Mouse (Mus musculus): ENCODE measurements around the gene Hic1.

Hic1 gene

DNA sequence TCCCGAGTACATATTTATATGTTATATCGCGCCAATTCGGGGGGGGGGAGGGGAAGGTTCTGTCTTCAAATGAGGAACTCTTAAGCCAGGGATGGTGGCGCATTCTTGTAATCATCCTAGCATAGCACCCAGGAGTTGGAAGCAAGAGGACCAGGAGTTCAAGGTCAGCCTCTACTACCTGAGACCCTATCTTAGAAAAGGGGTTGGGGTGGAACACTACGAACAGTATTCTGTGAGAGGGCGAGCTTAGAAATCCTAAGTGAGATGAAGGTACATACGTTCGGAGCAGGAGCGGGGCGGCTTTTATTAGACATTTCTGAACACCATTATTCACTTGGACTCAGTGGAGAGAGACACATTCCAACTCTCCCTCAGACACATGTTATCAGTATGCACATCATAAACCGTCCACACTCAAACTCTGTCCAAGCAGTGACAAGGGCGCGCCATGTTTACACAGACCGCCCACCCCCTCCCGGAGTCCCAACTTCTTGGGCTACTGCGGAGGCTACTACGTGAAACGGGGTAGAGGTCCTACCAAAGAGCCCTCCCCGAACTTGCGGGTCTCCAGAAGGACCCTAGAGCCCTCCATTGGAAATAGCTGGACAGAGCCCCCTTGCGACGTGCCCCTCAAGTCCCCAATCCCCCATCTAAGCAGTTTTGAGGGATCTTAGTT, at the start of gene Hic1:
Gene Hic1, minus strand, starts transcription at position 115 of the 676 bp plus-strand sequence.
- DNase-seq (ENCODE audit: low read depth, low spot score) = no peak

DNA sequence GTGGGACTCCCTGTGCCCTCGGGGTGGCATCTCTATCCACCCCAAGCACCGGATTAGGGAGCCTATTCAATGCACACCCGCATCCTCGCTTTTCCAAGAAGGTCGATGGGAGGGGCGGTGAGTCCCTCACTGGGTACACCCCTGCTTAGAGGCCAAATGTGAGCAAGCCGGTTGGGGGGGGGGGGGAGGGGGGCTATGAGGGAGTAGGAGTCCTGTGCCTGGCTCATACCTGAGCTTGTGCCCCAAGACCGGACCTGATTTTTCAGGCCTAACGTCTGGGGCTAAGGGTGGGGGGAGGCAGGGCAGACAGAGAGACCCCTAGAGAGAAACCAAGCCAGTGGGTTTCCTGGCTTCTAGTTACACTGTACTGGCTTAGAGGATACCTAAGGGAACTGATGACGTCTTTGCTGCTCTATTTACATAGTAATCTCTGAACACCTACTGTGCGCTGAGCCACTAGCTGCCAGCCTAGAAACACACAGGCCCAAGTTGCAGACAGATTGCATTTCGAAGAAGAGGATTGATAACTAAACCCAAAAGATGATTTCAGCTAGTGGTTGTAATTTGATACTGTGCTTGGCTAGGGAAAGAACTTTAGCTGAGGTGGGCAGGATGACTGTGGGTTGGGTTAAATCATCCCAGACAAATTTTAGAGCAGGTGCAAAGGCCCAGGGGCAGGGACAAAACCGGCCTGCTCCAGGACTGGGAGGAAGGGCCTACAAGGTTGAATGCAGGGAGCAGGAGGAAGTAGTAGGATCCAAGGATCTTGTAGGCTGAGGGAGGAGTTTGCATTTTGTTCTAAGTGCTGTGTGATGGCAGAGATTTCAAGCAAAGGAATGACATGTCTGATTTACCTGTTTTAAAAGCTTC, 45.0 kb upstream of the Hic1 start:
- no peak for DNase-seq (ENCODE audit: low read depth, low spot score)

DNA sequence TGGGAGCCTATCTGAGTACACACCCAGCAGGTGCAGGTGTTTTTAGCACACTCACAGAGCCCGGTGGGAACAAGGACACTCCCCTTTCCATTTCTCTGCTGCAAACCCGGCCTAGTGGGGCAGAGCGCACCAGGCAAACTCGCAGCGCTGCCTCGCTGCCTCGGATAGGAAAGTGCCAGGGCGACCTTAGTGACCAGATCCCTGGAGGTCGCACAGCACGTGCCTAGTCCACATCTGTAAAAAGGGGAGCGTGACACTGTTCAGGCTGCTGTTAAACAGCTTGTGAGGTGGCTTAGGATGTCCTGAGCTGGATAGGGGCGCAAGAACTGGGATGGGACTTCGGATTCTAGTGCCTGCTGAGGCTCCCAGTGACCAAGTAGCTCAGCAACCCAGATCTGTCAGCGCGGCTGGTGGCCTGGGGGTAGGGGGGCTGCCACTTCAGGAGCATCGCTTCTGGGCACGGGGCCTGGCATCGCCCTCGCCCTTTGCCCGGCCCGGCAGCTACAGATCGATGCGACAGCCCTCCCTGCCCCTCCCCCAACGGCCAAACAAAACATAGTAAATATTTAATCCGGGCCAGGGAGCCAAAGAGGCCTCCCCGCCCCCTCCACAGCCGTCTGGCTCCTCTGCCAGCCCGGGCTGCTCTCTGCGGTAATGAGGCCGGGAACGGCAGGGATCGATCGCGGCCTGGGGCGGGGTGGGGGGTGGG, 44.2 kb upstream of the Hic1 start:
- no peak for DNase-seq (ENCODE audit: low read depth, low spot score)

DNA sequence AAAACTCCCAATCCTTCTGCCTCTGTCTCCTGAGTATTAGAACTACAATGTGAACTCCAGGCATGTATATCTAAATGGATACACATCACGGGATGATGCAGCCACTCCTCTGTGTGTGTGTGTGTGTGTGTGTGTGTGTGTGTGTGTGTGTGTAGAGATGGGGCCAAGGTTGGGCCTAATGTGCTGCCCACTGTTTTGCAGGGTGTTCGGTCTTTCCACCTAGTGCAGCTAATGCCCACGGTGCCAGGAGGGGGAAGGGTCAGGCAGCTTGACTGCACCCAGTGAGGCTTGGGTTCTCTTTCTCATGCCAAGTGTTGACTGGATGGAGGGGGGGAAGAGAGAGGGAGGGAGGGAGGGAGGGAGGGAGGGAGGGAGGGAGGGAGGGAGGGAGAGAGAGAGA, 43.6 kb upstream of the Hic1 start:
- DNase-seq (ENCODE audit: low read depth, low spot score) = no peak

DNA sequence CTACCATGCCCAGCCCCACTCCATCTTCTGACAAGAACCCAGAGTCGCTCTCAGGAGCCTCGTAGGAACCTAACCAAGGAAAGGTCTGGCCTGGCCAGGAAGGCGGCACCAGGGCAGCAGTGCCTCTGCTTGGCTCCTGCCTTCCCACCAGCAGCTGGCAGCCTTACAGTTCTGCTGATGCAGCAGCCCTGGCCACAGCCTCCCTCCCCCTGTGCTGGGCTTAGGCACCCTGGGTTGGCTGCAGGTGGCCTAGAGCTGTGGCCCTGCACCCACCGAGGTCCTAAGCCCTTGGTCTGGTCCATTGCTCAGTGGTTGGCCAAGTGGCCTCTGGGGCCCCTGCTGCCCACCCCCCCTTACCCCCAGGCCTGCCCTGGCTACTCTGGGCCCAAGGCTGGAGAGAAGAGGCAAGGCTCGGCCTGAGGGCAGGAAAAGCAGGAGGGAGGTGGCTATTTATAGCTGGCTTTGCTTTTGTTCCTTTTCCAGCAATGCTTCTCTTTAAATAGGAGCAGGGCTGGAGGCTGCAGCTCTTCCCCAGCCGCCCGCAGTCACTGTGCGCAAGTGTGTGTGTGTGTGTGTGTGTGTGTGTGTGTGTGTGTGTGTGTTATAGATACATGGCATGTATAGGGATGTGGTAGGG, 42.8 kb upstream of the Hic1 start:
- no peak for DNase-seq (ENCODE audit: low read depth, low spot score)

GRCm38 (mm10) chr11:75210755-75211154, 41.4 kb upstream of the Hic1 start:
- DNase-seq (ENCODE audit: low read depth, low spot score) = no peak

- no peak for DNase-seq (ENCODE audit: low read depth, low spot score)
Observed at GRCm38 (mm10) chr11:75210093-75210492, 40.8 kb upstream of the Hic1 start.

GRCm38 (mm10) chr11:75209363-75209762, 40.0 kb upstream of the Hic1 start:
- no peak for DNase-seq (ENCODE audit: low read depth, low spot score)

DNA sequence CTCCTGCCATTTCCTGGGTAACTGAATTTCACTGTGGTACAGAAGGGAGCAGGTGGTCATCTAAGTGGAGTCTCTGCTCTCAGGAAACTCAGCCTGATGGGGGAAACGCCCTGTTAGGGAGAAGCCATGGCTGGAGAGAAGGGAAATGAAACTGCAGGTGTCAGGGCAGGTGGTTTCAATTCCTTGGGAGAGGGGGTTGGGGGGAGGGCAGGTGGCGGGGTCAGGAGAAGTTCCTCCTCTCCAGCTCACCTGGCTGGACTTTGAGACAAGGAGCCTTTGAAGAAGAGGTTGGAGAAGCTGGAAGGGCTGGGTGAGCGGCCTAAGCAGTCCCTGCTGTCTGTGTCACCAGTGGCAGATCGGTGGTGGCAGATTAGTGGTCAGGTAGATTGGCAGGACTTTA, 37.0 kb upstream of the Hic1 start:
- DNase-seq (ENCODE audit: low read depth, low spot score) = no peak

DNA sequence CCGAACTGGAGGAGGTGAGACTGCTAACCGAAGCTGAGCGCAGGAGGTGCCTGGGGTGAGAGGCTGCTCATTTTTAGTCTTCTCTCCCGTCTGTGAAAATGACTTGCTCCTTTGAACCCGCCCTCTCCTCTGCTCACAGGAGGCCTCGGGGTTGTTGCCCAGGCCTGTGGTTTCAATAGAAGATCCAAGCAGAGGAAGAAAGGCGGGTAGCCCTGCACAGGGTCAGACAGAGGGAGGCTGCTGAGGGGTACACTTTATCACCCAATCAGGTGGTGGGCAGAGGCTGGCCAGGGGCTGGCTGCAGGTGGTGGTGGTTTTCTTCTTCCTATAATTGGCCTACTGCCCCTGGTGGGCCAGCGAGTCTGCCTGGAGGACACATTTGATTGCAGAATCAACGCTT, 35.2 kb upstream of the Hic1 start:
- no peak for DNase-seq (ENCODE audit: low read depth, low spot score)

- DNase-seq (ENCODE audit: low read depth, low spot score) = no peak
Observed at GRCm38 (mm10) chr11:75203926-75204325, 34.6 kb upstream of the Hic1 start.

DNA sequence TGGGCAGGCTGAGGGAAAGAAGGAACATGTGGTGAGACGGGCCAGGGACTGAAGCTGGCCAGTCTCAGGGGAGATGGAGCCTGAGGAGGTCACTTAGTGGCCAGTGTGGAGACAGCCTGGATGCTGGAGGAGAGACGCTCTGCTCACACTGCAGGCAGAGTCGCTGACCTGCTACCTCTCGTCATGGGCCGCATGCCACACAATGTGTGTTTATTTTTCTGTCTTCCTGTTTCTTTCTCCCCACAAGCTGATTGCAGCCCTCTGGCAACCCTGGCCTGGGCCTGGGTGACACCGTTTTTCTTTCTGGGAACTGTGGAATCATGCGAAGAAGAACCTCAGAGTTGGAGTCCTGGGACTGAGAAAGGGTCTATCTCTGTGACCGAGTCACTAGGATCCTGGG, 32.4 kb upstream of the Hic1 start:
- no peak for DNase-seq (ENCODE audit: low read depth, low spot score)

DNA sequence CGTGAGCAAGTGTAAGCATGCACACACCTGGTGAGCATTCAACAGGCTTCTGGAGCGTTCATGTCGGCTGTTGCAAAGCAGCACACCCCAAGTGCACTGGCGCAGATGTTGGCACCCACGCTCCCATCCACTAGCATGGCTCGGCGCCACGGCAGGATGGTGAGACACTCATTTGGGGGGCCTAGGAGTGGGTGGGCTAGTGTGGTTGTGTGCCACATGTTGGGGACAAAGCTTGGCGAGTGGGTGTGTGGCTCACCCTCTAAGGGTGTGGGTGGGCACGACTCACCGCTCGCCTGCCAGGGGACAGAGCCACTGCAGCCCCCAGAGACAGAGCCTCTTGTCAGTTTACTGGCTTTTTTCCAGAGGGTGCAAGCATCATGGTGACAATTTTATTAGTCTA, 31.6 kb upstream of the Hic1 start:
- DNase-seq (ENCODE audit: low read depth, low spot score) = no peak

- no peak for DNase-seq (ENCODE audit: low read depth, low spot score)
Observed at GRCm38 (mm10) chr11:75199951-75200350, 30.6 kb upstream of the Hic1 start.

DNA sequence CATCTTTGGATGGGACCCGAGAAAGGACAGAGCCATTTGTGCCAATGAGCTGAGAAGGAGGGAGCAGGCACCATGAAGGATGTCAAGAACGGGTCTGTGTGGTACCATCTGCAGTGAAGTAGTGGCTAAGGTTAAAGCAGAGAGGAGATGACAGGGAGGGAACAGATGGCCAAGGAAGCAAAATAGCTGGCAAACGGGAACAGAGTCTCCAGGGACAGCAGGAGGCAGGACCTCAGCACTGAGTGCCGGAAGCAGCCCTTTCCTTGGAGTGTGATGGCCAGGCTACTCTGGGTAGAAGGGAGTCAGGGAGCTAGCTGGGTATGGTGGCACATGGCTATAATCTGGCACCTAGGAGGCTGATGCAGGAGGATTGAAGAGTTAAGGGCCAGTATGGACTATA, 29.5 kb upstream of the Hic1 start:
- no peak for DNase-seq (ENCODE audit: low read depth, low spot score)

GRCm38 (mm10) chr11:75197956-75198355, 28.6 kb upstream of the Hic1 start:
- DNase-seq (ENCODE audit: low read depth, low spot score) = no peak

DNA sequence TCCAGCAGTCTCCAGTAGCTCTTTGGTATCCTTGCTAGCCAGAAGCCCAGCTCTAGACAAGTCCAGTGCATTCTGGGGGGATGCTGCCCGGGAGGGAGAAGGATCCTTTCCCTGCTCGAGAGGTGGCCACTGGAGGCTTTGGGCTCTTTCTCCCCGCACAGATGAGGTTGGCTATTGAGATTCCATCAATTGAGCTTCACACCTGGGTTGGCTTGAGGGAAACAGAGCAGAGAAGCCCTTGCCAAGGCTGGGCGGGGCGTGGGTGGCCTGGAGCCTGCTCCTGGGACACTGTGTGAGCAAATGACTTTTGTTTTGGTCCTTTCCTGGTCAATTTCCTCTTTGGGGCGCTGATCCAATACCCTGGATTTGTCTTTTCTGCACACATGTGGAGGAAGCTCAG, 26.8 kb upstream of the Hic1 start:
- no peak for DNase-seq (ENCODE audit: low read depth, low spot score)

- DNase-seq (ENCODE audit: low read depth, low spot score) = no peak
Observed at GRCm38 (mm10) chr11:75194850-75195461, 25.6 kb upstream of the Hic1 start.

DNA sequence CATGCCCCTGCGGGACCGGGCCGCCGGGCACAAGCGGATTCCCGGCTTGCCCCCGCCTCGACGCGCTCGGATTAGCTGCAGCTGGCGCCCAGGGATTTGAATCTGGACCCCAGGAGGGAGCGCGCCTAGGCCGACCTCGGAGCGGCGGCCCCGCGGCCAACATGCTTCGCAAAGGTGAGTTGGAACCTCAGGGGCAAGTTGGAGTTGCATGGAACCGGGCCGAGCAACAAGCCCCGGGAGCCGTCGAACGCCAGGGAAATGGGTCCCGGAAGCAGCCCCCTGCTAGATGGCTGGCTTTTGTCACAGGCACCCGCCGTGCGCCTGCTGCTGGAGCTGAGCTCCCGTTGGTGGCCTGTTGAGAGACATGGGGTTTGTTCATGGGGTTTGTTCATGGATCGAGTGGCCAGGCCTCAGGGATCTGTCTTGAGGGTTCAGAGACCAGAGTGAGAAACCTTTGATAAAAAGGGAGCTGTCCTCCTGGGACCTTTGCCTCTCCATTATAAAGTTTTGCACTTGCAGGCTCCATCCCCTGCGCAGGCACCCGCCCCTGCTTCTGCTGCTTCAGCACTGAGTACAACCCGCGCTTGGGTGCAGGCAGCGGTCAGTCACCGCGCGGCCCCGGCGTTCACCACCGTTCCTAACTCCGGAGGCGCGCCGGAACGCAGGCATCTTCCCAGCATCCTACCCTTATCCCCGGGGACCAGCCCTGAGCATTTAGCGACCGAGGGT, 25.0 kb upstream of the Hic1 start:
- no peak for DNase-seq (ENCODE audit: low read depth, low spot score)

- no peak for DNase-seq (ENCODE audit: low read depth, low spot score)
Observed at GRCm38 (mm10) chr11:75193256-75194071, 24.1 kb upstream of the Hic1 start, which contains the start of gene Rtn4rl1. Gene Rtn4rl1 (plus strand): TSS chr11:75193783.
